Comparison of ENCODE assay signal across 20 mouse cellular contexts in the genomic region with DNA sequence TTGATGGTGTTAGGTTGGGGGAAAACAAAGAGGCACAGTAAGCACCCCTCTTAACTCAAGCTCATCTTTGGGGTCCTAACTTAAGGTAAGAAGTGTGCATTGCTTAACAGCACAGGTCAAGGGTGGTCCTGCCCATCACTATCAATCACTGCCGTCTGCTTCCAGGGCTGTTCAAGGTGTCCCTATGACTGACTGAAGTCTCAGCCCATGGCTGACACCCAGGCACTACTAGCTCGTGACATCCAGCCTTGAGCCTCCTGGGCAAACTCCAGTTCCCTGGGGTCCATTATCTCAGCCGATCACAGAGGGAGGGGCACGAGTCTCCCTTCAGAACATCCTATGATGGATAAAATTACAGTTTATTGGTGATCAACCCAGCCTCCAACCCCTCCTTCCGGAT.
"Had no signal": no experiment of that assay in that cellular context is flagged by ENCODE, and none has a peak within 500 bp of the region (broad histone marks: within the 10 kb centered on the region; RNA-seq: fewer than 3 reads in every experiment).

No protein-coding gene starts in this region.

- DNase-seq: liver, postnatal 0 days; lung, adult 2 months; lung, postnatal 14 days; lung, postnatal 36 days; midbrain, embryonic 14.5 days; retina, postnatal 1 day; right cerebral cortex, adult 18-20 months; right cerebral cortex, postnatal 25 days; right cerebral cortex, postnatal 4 days; thymus, adult 2 months; thymus, postnatal 25 days; thymus, postnatal 4 days had no signal

- H3K4me2 ChIP-seq: liver, embryonic 15.5 days; lung, embryonic 15.5 days; midbrain, embryonic 12.5 days; neural tube, embryonic 13.5 days; neural tube, embryonic 15.5 days had no signal

- H3K27ac ChIP-seq: liver, embryonic 15.5 days; lung, embryonic 15.5 days; macrophage; midbrain, embryonic 12.5 days; neural tube, embryonic 13.5 days; neural tube, embryonic 15.5 days had no signal

- H3K36me3 ChIP-seq: liver, embryonic 15.5 days; lung, embryonic 15.5 days; neural tube, embryonic 15.5 days had no signal

- H3K9me3 ChIP-seq: liver, embryonic 15.5 days; lung, embryonic 15.5 days; midbrain, embryonic 12.5 days; neural tube, embryonic 15.5 days had no signal

- H3K4me3 ChIP-seq: liver, embryonic 15.5 days; lung, embryonic 15.5 days; megakaryocyte, embryonic 14.5 days; midbrain, embryonic 12.5 days; neural tube, embryonic 13.5 days; neural tube, embryonic 15.5 days had no signal

- ATAC-seq: liver, postnatal 0 days; lung, postnatal 0 days had no signal

- H3K9ac ChIP-seq: liver, embryonic 15.5 days; liver, postnatal 0 days; lung, embryonic 15.5 days; midbrain, embryonic 12.5 days; neural tube, embryonic 13.5 days; neural tube, embryonic 15.5 days had no signal

- H3K4me1 ChIP-seq: liver, embryonic 15.5 days; lung, embryonic 15.5 days; megakaryocyte, embryonic 14.5 days; midbrain, embryonic 12.5 days; neural tube, embryonic 13.5 days; neural tube, embryonic 15.5 days had no signal

- H3K27me3 ChIP-seq: liver, embryonic 15.5 days; lung, embryonic 15.5 days; midbrain, embryonic 12.5 days; neural tube, embryonic 13.5 days; neural tube, embryonic 15.5 days had no signal
